Mouse (Mus musculus) ovary, adult 18-20 months (tissue): ENCODE measurements around the gene Rin3.

ENCODE experiments used
- DNase-seq: peaks from one replicate; pipeline ENCODE4 v3.0.0; 2022; ENCODE audit warnings: low spot score, mixed read lengths

The Rin3 gene

GRCm38 (mm10) chr12:102330731-102331130 is 47.9 kb downstream of the Rin3 start:
- no peak for DNase-seq

- DNase-seq = no peak
Measured at GRCm38 (mm10) chr12:102333101-102333500, 50.3 kb downstream of the Rin3 start.

GRCm38 (mm10) chr12:102339085-102339484 is 56.2 kb downstream of the Rin3 start:
- DNase-seq = no peak

- DNase-seq = no peak
Measured at GRCm38 (mm10) chr12:102340471-102340870, 57.6 kb downstream of the Rin3 start.

- DNase-seq = no peak
Measured at GRCm38 (mm10) chr12:102342147-102342546, 59.3 kb downstream of the Rin3 start.

- DNase-seq = no peak
Measured at GRCm38 (mm10) chr12:102342602-102343001, 59.8 kb downstream of the Rin3 start.

GRCm38 (mm10) chr12:102345031-102345815 is 62.4 kb downstream of the Rin3 start:
- no peak for DNase-seq

GRCm38 (mm10) chr12:102346507-102346906 is 63.7 kb downstream of the Rin3 start:
- no peak for DNase-seq

- no peak for DNase-seq
Measured at GRCm38 (mm10) chr12:102348447-102348846, 65.6 kb downstream of the Rin3 start.

- no peak for DNase-seq
Measured at GRCm38 (mm10) chr12:102350997-102351396, 68.1 kb downstream of the Rin3 start.

GRCm38 (mm10) chr12:102354126-102354984 is 71.5 kb downstream of the Rin3 start:
- DNase-seq = no peak

- DNase-seq = no peak
Measured at GRCm38 (mm10) chr12:102355784-102356183, 72.9 kb downstream of the Rin3 start.

- DNase-seq = no peak
Measured at GRCm38 (mm10) chr12:102356781-102357180, 73.9 kb downstream of the Rin3 start.

- DNase-seq = no peak
Measured at GRCm38 (mm10) chr12:102359390-102359789, 76.5 kb downstream of the Rin3 start.

GRCm38 (mm10) chr12:102361189-102362161 is 78.6 kb downstream of the Rin3 start:
- DNase-seq = no peak

- DNase-seq = no peak
Measured at GRCm38 (mm10) chr12:102365016-102365415, 82.2 kb downstream of the Rin3 start.

- DNase-seq = no peak
Measured at GRCm38 (mm10) chr12:102366126-102366816, 83.4 kb downstream of the Rin3 start.

GRCm38 (mm10) chr12:102367075-102367474 is 84.2 kb downstream of the Rin3 start:
- no peak for DNase-seq

- no peak for DNase-seq
Measured at GRCm38 (mm10) chr12:102368066-102368465, 85.2 kb downstream of the Rin3 start.

- DNase-seq = no peak
Measured at GRCm38 (mm10) chr12:102368556-102368955, 85.7 kb downstream of the Rin3 start.
